ENCODE assay signal across 27 mouse cellular contexts in genomic region chr10:69118893-69119292, GRCm38 (mm10). TPM values are rescaled to one million over a fixed set of nuclear protein-coding genes. Genes with fewer than 3 reads are reported as not detected.
DNase-seq lines count a peak whose midpoint lies in the region; ATAC-seq lines count a peak whose summit lies in the region.
"Had no signal": no experiment of that assay in that cellular context is flagged by ENCODE, and none has a peak within 500 bp of the region (broad histone marks: within the 10 kb centered on the region; RNA-seq: fewer than 3 reads in every experiment).

No protein-coding gene starts in this region.

- no peak overlapping the region for H3K4me3 ChIP-seq in kidney, embryonic 15.5 days (replicated peaks)
- H3K4me3 ChIP-seq in limb, embryonic 12.5 days (replicated peaks): no peak overlapping the region
- no peak overlapping the region for H3K4me3 ChIP-seq in limb, embryonic 10.5 days
- H3K4me3 ChIP-seq in midbrain, embryonic 16.5 days (ENCODE audit: low read depth, low read length): no peak overlapping the region
- H3K4me3 ChIP-seq: embryonic facial prominence, embryonic 10.5 days; embryonic facial prominence, embryonic 13.5 days; erythroblast, embryonic 14.5 days; forebrain, embryonic 12.5 days; forebrain, embryonic 15.5 days; heart, adult 2 months; heart, embryonic 10.5 days; heart, embryonic 13.5 days had no signal

- H3K9me3 ChIP-seq in kidney, embryonic 15.5 days (replicated peaks): no peaks in the 10 kb centered on the region
- H3K9me3 ChIP-seq in limb, embryonic 12.5 days: 0 out of 2 replicates have a peak, but pooled peaks cover under 1% of the 10 kb centered on the region
- H3K9me3 ChIP-seq in limb, embryonic 10.5 days (replicated peaks): no peaks in the 10 kb centered on the region
- H3K9me3 ChIP-seq in midbrain, embryonic 16.5 days (replicated peaks; ENCODE audit: control insufficient read depth, low read length, poor library complexity, severe bottlenecking): no peaks in the 10 kb centered on the region
- H3K9me3 ChIP-seq: embryonic facial prominence, embryonic 10.5 days; embryonic facial prominence, embryonic 13.5 days; forebrain, embryonic 12.5 days; forebrain, embryonic 15.5 days; heart, embryonic 10.5 days had no signal

- no peaks in the 10 kb centered on the region for H3K36me3 ChIP-seq in kidney, embryonic 15.5 days
- H3K36me3 ChIP-seq in limb, embryonic 12.5 days: no peaks in the 10 kb centered on the region
- no peaks in the 10 kb centered on the region for H3K36me3 ChIP-seq in limb, embryonic 10.5 days
- no peaks in the 10 kb centered on the region for H3K36me3 ChIP-seq in midbrain, embryonic 16.5 days (ENCODE audit: control insufficient read depth, insufficient read depth, low read length)
- H3K36me3 ChIP-seq: embryonic facial prominence, embryonic 10.5 days; embryonic facial prominence, embryonic 13.5 days; forebrain, embryonic 12.5 days; forebrain, embryonic 15.5 days; heart, embryonic 10.5 days; heart, embryonic 13.5 days had no signal

- 0 out of 2 replicates have a peak, but pooled peaks cover 4% of the 10 kb centered on the region for H3K4me1 ChIP-seq in kidney, embryonic 15.5 days
- 0 out of 2 replicates have a peak, but pooled peaks cover 8% of the 10 kb centered on the region for H3K4me1 ChIP-seq in limb, embryonic 12.5 days (replicated peaks)
- H3K4me1 ChIP-seq in limb, embryonic 10.5 days: no peaks in the 10 kb centered on the region
- no peaks in the 10 kb centered on the region; the same call in 1 of the 2 replicates for H3K4me1 ChIP-seq in midbrain, embryonic 16.5 days (ENCODE audit: control insufficient read depth, insufficient read depth, low read length)
- H3K4me1 ChIP-seq: embryonic facial prominence, embryonic 10.5 days; forebrain, embryonic 12.5 days; forebrain, embryonic 15.5 days; heart, embryonic 10.5 days had no signal

- WGBS in kidney, embryonic 15.5 days: 30% methylated on average over 3 of the region's 3 CpGs
- 60% methylated on average over 3 of the region's 3 CpGs for WGBS in limb, embryonic 12.5 days
- 94% methylated on average over 3 of the region's 3 CpGs for WGBS in limb, embryonic 10.5 days
- 82% methylated on average over 3 of the region's 3 CpGs for WGBS in midbrain, embryonic 16.5 days

- H3K27me3 ChIP-seq in kidney, embryonic 15.5 days: no peaks in the 10 kb centered on the region
- H3K27me3 ChIP-seq in limb, embryonic 12.5 days: no peaks in the 10 kb centered on the region
- no peaks in the 10 kb centered on the region for H3K27me3 ChIP-seq in limb, embryonic 10.5 days (ENCODE audit: low read depth, poor library complexity, severe bottlenecking)
- no peaks in the 10 kb centered on the region for H3K27me3 ChIP-seq in midbrain, embryonic 16.5 days (ENCODE audit: control insufficient read depth, insufficient read depth, low read depth, low read length)
- H3K27me3 ChIP-seq: embryonic facial prominence, embryonic 13.5 days; forebrain, embryonic 12.5 days; forebrain, embryonic 15.5 days; heart, embryonic 13.5 days had no signal

- peak overlapping the region; percentile 29; the same call in 1 of the 2 replicates for H3K27ac ChIP-seq in kidney, embryonic 15.5 days
- peak overlapping the region; percentile 25; the same call in 1 of the 2 replicates for H3K27ac ChIP-seq in limb, embryonic 12.5 days
- H3K27ac ChIP-seq in limb, embryonic 10.5 days: no peak overlapping the region
- no peak overlapping the region for H3K27ac ChIP-seq in midbrain, embryonic 16.5 days (ENCODE audit: low read length)
- H3K27ac ChIP-seq: embryonic facial prominence, embryonic 10.5 days; embryonic facial prominence, embryonic 13.5 days; forebrain, embryonic 12.5 days; forebrain, embryonic 15.5 days; heart, adult 2 months; heart, embryonic 10.5 days; heart, embryonic 13.5 days; hindbrain, embryonic 14.5 days had no signal

- H3K9ac ChIP-seq in kidney, embryonic 15.5 days: no peak overlapping the region
- H3K9ac ChIP-seq in limb, embryonic 12.5 days (replicated peaks): no peak overlapping the region
- no peak overlapping the region for H3K9ac ChIP-seq in midbrain, embryonic 16.5 days (ENCODE audit: low read depth, low read length)
- H3K9ac ChIP-seq: embryonic facial prominence, embryonic 13.5 days; forebrain, embryonic 12.5 days; forebrain, embryonic 15.5 days; heart, embryonic 13.5 days; hindbrain, embryonic 14.5 days had no signal

- peak; percentile 24 for DNase-seq in gastrocnemius, adult 18-20 months (ENCODE audit: low spot score)
- no peak for DNase-seq in gastrocnemius, postnatal 10 days
- no peak for DNase-seq in kidney, postnatal 4 days
- no peak for DNase-seq in limb, embryonic 10.5 days (ENCODE audit: low spot score)
- DNase-seq in skeletal muscle tissue, adult 2 months (ENCODE audit: low read depth, low spot score): peak; percentile 38
- DNase-seq: adrenal gland, adult 8-10 months; adrenal gland, postnatal 25 days; cerebellum, adult 11-12 months; cerebellum, adult 8-10 months; cerebellum, postnatal 36 days; embryo, embryonic 11 days; gastrocnemius, postnatal 36 days; heart, adult 2 months; heart, postnatal 14 days; heart, postnatal 4 days had no signal

- ATAC-seq in kidney, embryonic 15.5 days (replicated peaks; ENCODE audit: low FRiP score): peak; percentile 76
- ATAC-seq in limb, embryonic 12.5 days (ENCODE audit: insufficient number of reproducible peaks, insufficient read depth, low FRiP score, low TSS enrichment, low read depth): no peak
- no peak for ATAC-seq in midbrain, embryonic 16.5 days
- ATAC-seq: activated CD4-positive, CD25-positive, alpha-beta regulatory T cell, adult 4 months; forebrain, embryonic 15.5 days had no signal

- no peak overlapping the region for H3K4me2 ChIP-seq in kidney, embryonic 15.5 days
- no peak overlapping the region for H3K4me2 ChIP-seq in limb, embryonic 12.5 days
- H3K4me2 ChIP-seq in midbrain, embryonic 16.5 days (ENCODE audit: low read length): no peak overlapping the region
- H3K4me2 ChIP-seq: embryonic facial prominence, embryonic 13.5 days; forebrain, embryonic 12.5 days; forebrain, embryonic 15.5 days; heart, embryonic 13.5 days; hindbrain, embryonic 14.5 days had no signal

RNA-seq across cellular contexts. Expression of gene Rhobtb1, which starts 32.3 kb away (rescaled TPM):
- 10 to 100 TPM; 28.5 to 42.2 TPM for total RNA-seq in gastrocnemius, adult 18-20 months (2021)
- 10 to 100 TPM; 12.5 to 16.1 TPM for total RNA-seq in gastrocnemius, postnatal 10 days (2021)
- 21.8 and 24.9 TPM in 2 replicates for polyA plus RNA-seq in kidney, embryonic 15.5 days (2015; fragmentation: Nextera tagmentation; extraction: Ambion mirVana)
- polyA plus RNA-seq in limb, embryonic 12.5 days (2016; fragmentation: Nextera tagmentation; extraction: Ambion mirVana): 29.9 and 33.0 TPM in 2 replicates
- 15.3 and 20.2 TPM in 2 replicates for polyA plus RNA-seq in limb, embryonic 10.5 days (2016; fragmentation: Nextera tagmentation; extraction: Ambion mirVana)
- 16.9 TPM in 2 replicates for polyA plus RNA-seq in midbrain, embryonic 16.5 days (2015; fragmentation: Nextera tagmentation; extraction: Ambion mirVana)
- polyA plus RNA-seq: activated CD4-positive, CD25-positive, alpha-beta regulatory T cell, adult 4 months had no signal

Comparison
In these comparisons a context has a peak if more than half of its experiments do, and no peak if none do; other contexts are left out.
1. DNase-seq: peak in gastrocnemius, adult 18-20 months (single experiment) and skeletal muscle tissue, adult 2 months (single experiment); none in gastrocnemius, postnatal 10 days (single experiment), kidney, postnatal 4 days (0 of 2) and limb, embryonic 10.5 days (single experiment).
2. H3K27ac ChIP-seq: peak in kidney, embryonic 15.5 days (single experiment) and limb, embryonic 12.5 days (single experiment); none in limb, embryonic 10.5 days (single experiment) and midbrain, embryonic 16.5 days (single experiment).